Mouse (Mus musculus) neural tube, embryonic 14.5 days (tissue): ENCODE data around the gene Fgfr2. TPM values are rescaled to one million over a fixed set of nuclear protein-coding genes. Genes with fewer than 3 reads are reported as not detected.

Experiments
- ATAC-seq: fragments of 200-750 bp; cut with Nextera tagmentation; 2 replicates; pipeline ENCODE4 v1.8.0; 2017; ENCODE audit warnings: low read depth, mild to moderate bottlenecking, moderate TSS enrichment, moderate library complexity
- H3K27ac ChIP-seq: fragments of 300-500 bp; sonication (generic); 2 replicates; pipeline ENCODE4 v1.5.1; 2014; ENCODE audit warnings: low read depth, mild to moderate bottlenecking, control low read depth, low read length, moderate library complexity, mixed read lengths
- H3K27me3 ChIP-seq: fragments of 300-500 bp; sonication (generic); 2 replicates; pipeline ENCODE4 v1.6.1; 2014; ENCODE audit warnings: low read length; ENCODE audit not compliant: control insufficient read depth, insufficient read depth
- H3K36me3 ChIP-seq: fragments of 300-500 bp; sonication (generic); 2 replicates; pipeline ENCODE4 v1.6.1; 2014; ENCODE audit warnings: low read length, mixed read lengths; ENCODE audit not compliant: control insufficient read depth, insufficient read depth
- H3K4me1 ChIP-seq: fragments of 300-500 bp; sonication (generic); 2 replicates; pipeline ENCODE4 v1.6.1; 2014; ENCODE audit warnings: low read length; ENCODE audit not compliant: control insufficient read depth, insufficient read depth
- H3K4me2 ChIP-seq: fragments of 300-500 bp; sonication (generic); 2 replicates; pipeline ENCODE4 v1.6.1; 2014; ENCODE audit warnings: mild to moderate bottlenecking, low read depth, low read length, control low read depth
- H3K4me3 ChIP-seq: fragments of 300-500 bp; sonication (generic); 2 replicates; pipeline ENCODE4 v1.5.1; 2014; ENCODE audit warnings: low read depth, low read length, control low read depth, mixed read lengths
- H3K9ac ChIP-seq: fragments of 300-500 bp; sonication (generic); replicated peaks from 2 replicates; pipeline ENCODE4 v1.6.1; 2014; ENCODE audit warnings: low read depth, mild to moderate bottlenecking, control low read depth, low read length, mixed read lengths
- H3K9me3 ChIP-seq: fragments of 300-500 bp; sonication (generic); 2 replicates; pipeline ENCODE4 v1.6.1; 2016; ENCODE audit warnings: low read length; ENCODE audit not compliant: control insufficient read depth
- WGBS: fragments of 180-500 bp; shearing (Covaris S2); extraction: QIAGEN DNeasy Blood & Tissue Kit; methylation state at CpG from one replicate; pipeline ENCODE4 v1.1.7; 2014; 5-methylcytosine and 5-hydroxymethylcytosine counted together
- polyA plus RNA-seq: library from polyadenylated mRNA; unstranded; fragments of >200 nt; fragmentation: Nextera tagmentation; extraction: Ambion mirVana; gene quantifications from 2 replicates; pipeline ENCODE4 v1.2.1, GENCODE M21; 2014

Fgfr2 gene
- polyA plus RNA-seq, 1 experiment from 2014 or later: 28.1 TPM

- Histone ChIP-seq H3K27ac (no peak overlapping the region), H3K27me3 (no peaks in the 10 kb centered on the region), H3K4me3 (no peak overlapping the region), H3K4me1 (no peaks in the 10 kb centered on the region), H3K4me2 (no peak overlapping the region), H3K9me3 (no peaks in the 10 kb centered on the region), H3K9ac (no peak overlapping the region), H3K36me3 (no peaks in the 10 kb centered on the region)
- 86% methylated on average over 17 of the region's 17 CpGs for WGBS
- no peak for ATAC-seq
Observed at GRCm38 (mm10) chr7:131628356-131628755, 1494.8 kb downstream of the Fgfr2 start.

GRCm38 (mm10) chr7:131609677-131610076, 1513.5 kb downstream of the Fgfr2 start:
- Histone ChIP-seq H3K9me3 (no peaks in the 10 kb centered on the region), H3K36me3 (no peaks in the 10 kb centered on the region), H3K27ac (no peak overlapping the region), H3K4me1 (no peaks in the 10 kb centered on the region), H3K4me3 (no peak overlapping the region), H3K9ac (no peak overlapping the region), H3K27me3 (no peaks in the 10 kb centered on the region), H3K4me2 (no peak overlapping the region)
- ATAC-seq: no peak
- WGBS: 34% methylated on average over 7 of the region's 7 CpGs

- H3K9ac ChIP-seq: no peak overlapping the region
- no peaks in the 10 kb centered on the region for H3K9me3 ChIP-seq
- ATAC-seq: no peak
- 91% methylated on average over 6 of the region's 6 CpGs for WGBS
- H3K36me3 ChIP-seq: no peaks in the 10 kb centered on the region
- H3K27me3 ChIP-seq: no peaks in the 10 kb centered on the region
- no peak overlapping the region for H3K4me2 ChIP-seq
- H3K4me1 ChIP-seq: no peaks in the 10 kb centered on the region
- H3K4me3 ChIP-seq: no peak overlapping the region
- H3K27ac ChIP-seq: no peak overlapping the region
Observed at GRCm38 (mm10) chr7:131608049-131608448, 1515.1 kb downstream of the Fgfr2 start.

- Histone ChIP-seq H3K9ac (no peak overlapping the region), H3K4me3 (no peak overlapping the region), H3K9me3 (no peaks in the 10 kb centered on the region), H3K27me3 (no peaks in the 10 kb centered on the region), H3K27ac (no peak overlapping the region), H3K4me1 (no peaks in the 10 kb centered on the region), H3K4me2 (no peak overlapping the region), H3K36me3 (no peaks in the 10 kb centered on the region)
- 72% methylated on average over 4 of the region's 4 CpGs for WGBS
- ATAC-seq: no peak
Observed at GRCm38 (mm10) chr7:131605481-131605880, 1517.7 kb downstream of the Fgfr2 start.

- Histone ChIP-seq H3K4me1 (no peaks in the 10 kb centered on the region), H3K9me3 (no peaks in the 10 kb centered on the region), H3K27ac (no peak overlapping the region), H3K9ac (no peak overlapping the region), H3K27me3 (no peaks in the 10 kb centered on the region; the same call in 1 of the 2 replicates), H3K36me3 (no peaks in the 10 kb centered on the region), H3K4me2 (no peak overlapping the region), H3K4me3 (no peak overlapping the region)
- no peak for ATAC-seq
- WGBS: 86% methylated on average over 10 of the region's 10 CpGs
Observed at GRCm38 (mm10) chr7:131604946-131605345, 1518.2 kb downstream of the Fgfr2 start.

GRCm38 (mm10) chr7:131603186-131603585, 1520.0 kb downstream of the Fgfr2 start:
- Histone ChIP-seq H3K9ac (no peak overlapping the region), H3K4me3 (no peak overlapping the region)

GRCm38 (mm10) chr7:131602106-131602505, 1521.0 kb downstream of the Fgfr2 start:
- Histone ChIP-seq H3K27me3 (peaks cover 7% of the 10 kb centered on the region), H3K4me2 (no peak overlapping the region), H3K36me3 (no peaks in the 10 kb centered on the region), H3K9me3 (no peaks in the 10 kb centered on the region), H3K4me3 (no peak overlapping the region), H3K27ac (no peak overlapping the region), H3K4me1 (peaks cover 4% of the 10 kb centered on the region; the same call in 1 of the 2 replicates), H3K9ac (no peak overlapping the region)
- ATAC-seq: no peak
- WGBS: 51% methylated on average over 7 of the region's 7 CpGs

More at GRCm38 (mm10) chr7:131603186-131603585, 1520.0 kb downstream of the Fgfr2 start:
- Histone ChIP-seq H3K27me3 (peaks cover 2% of the 10 kb centered on the region; the same call in 1 of the 2 replicates), H3K27ac (no peak overlapping the region), H3K36me3 (no peaks in the 10 kb centered on the region), H3K4me1 (peaks cover 4% of the 10 kb centered on the region; the same call in 1 of the 2 replicates), H3K9me3 (no peaks in the 10 kb centered on the region), H3K4me2 (no peak overlapping the region)
- ATAC-seq: no peak
- 3% methylated on average over 8 of the region's 11 CpGs for WGBS

- 0 out of 2 replicates have a peak overlapping the region, but pooled peaks have one; percentile 25 for H3K9ac ChIP-seq
- peak overlapping the region; percentile 8; the same call in 1 of the 2 replicates for H3K4me2 ChIP-seq
- peaks cover 9% of the 10 kb centered on the region for H3K27me3 ChIP-seq
- H3K27ac ChIP-seq: no peak overlapping the region
- WGBS: 4% methylated on average over 5 of the region's 5 CpGs
- peaks cover 4% of the 10 kb centered on the region; the same call in 1 of the 2 replicates for H3K4me1 ChIP-seq
- no peaks in the 10 kb centered on the region for H3K9me3 ChIP-seq
- no peaks in the 10 kb centered on the region for H3K36me3 ChIP-seq
- H3K4me3 ChIP-seq: no peak overlapping the region
- ATAC-seq: 0 out of 2 replicates have a peak, but pooled peaks have one; percentile 34
Observed at GRCm38 (mm10) chr7:131598483-131598824, 1524.7 kb downstream of the Fgfr2 start.

GRCm38 (mm10) chr7:131597779-131598482, 1525.2 kb downstream of the Fgfr2 start:
- Histone ChIP-seq H3K36me3 (no peaks in the 10 kb centered on the region), H3K4me3 (no peak overlapping the region), H3K27ac (no peak overlapping the region), H3K27me3 (peaks cover 9% of the 10 kb centered on the region), H3K9ac (0 out of 2 replicates have a peak overlapping the region, but pooled peaks have one; percentile 25), H3K4me2 (0 out of 2 replicates have a peak overlapping the region, but pooled peaks have one; percentile 8), H3K4me1 (peaks cover 4% of the 10 kb centered on the region; the same call in 1 of the 2 replicates), H3K9me3 (no peaks in the 10 kb centered on the region)
- peak; percentile 71; the same call in 1 of the 2 replicates for ATAC-seq
- 9% methylated on average over 12 of the region's 12 CpGs for WGBS
